In genomic region chr3:36137560-36137959, GRCm38 (mm10) we compare ENCODE assay signal across 9 mouse cellular contexts. TPM values are rescaled to one million over a fixed set of nuclear protein-coding genes. Genes with fewer than 3 reads are reported as not detected.
DNase-seq lines count a peak whose midpoint lies in the region; ATAC-seq and TF ChIP-seq lines count a peak whose summit lies in the region.
"Had no signal": no experiment of that assay in that cellular context is flagged by ENCODE, and none has a peak within 500 bp of the region (broad histone marks: within the 10 kb centered on the region; RNA-seq: fewer than 3 reads in every experiment).

No protein-coding gene starts in this region.

- no peak for TF ChIP-seq POLR2A in brain, embryonic 14.5 days (IDR thresholded peaks at IDR 0.05; ENCODE audit: borderline replicate concordance, extremely low read depth, insufficient read depth, insufficient read length, poor library complexity, severe bottlenecking)

- peak; percentile 21 for DNase-seq in kidney, postnatal 10 days
- DNase-seq in brain, embryonic 14.5 days (ENCODE audit: low read depth), result peak; percentile 66
- peak; percentile 31 for DNase-seq in lung, postnatal 25 days (ENCODE audit: low spot score)
- no peak for DNase-seq in cerebellum, adult 18-20 months
- DNase-seq in frontal cortex, postnatal 25 days (ENCODE audit: low spot score in 2 of 2), result no peak

- H3K4me1 ChIP-seq in kidney, embryonic 16.5 days (ENCODE audit: insufficient read depth, low read length), result no peaks in the 10 kb centered on the region
- H3K4me1 ChIP-seq in E14TG2a.4 (replicated peaks; ENCODE audit: low read depth, low read length), result no peaks in the 10 kb centered on the region
- no peaks in the 10 kb centered on the region for H3K4me1 ChIP-seq in forebrain, embryonic 16.5 days (replicated peaks; ENCODE audit: control insufficient read depth, insufficient read depth, low read length)

- peak; percentile 46 for TF ChIP-seq CTCF in E14TG2a.4 (conservative IDR thresholded peaks at IDR 0.05; ENCODE audit: low read length)
- no peak; the same call in 1 of the 2 replicates for TF ChIP-seq CTCF in brain, embryonic 14.5 days (IDR thresholded peaks at IDR 0.05; ENCODE audit: borderline replicate concordance, extremely low read depth, insufficient read depth, insufficient read length)

- no peak overlapping the region for H3K4me3 ChIP-seq in kidney, embryonic 16.5 days (ENCODE audit: low read length)
- H3K4me3 ChIP-seq in E14TG2a.4 (replicated peaks; ENCODE audit: low read length), result no peak overlapping the region
- H3K4me3 ChIP-seq in forebrain, embryonic 16.5 days (replicated peaks; ENCODE audit: low read length), result no peak overlapping the region
- H3K4me3 ChIP-seq: myocyte had no signal

- WGBS in kidney, embryonic 16.5 days, result 39% methylated on average over 2 of the region's 2 CpGs
- WGBS in forebrain, embryonic 16.5 days, result 38% methylated on average over 2 of the region's 2 CpGs

- no peaks in the 10 kb centered on the region for H3K27me3 ChIP-seq in kidney, embryonic 16.5 days (ENCODE audit: insufficient read depth, low read length)
- no peaks in the 10 kb centered on the region; the same call in 1 of the 2 replicates for H3K27me3 ChIP-seq in E14TG2a.4 (ENCODE audit: insufficient read depth, low read length)
- no peaks in the 10 kb centered on the region for H3K27me3 ChIP-seq in forebrain, embryonic 16.5 days (replicated peaks; ENCODE audit: control insufficient read depth, insufficient read depth, low read length)

- H3K4me2 ChIP-seq in kidney, embryonic 16.5 days (replicated peaks; ENCODE audit: low read depth, low read length), result no peak overlapping the region
- no peak overlapping the region for H3K4me2 ChIP-seq in forebrain, embryonic 16.5 days (ENCODE audit: low read length)

- H3K9ac ChIP-seq in kidney, embryonic 16.5 days (replicated peaks; ENCODE audit: low read length), result no peak overlapping the region
- no peak overlapping the region for H3K9ac ChIP-seq in forebrain, embryonic 16.5 days (replicated peaks; ENCODE audit: low read depth, low read length)

- no peak overlapping the region for H3K27ac ChIP-seq in kidney, embryonic 16.5 days (ENCODE audit: low read length)
- H3K27ac ChIP-seq in forebrain, embryonic 16.5 days (ENCODE audit: low read length), result no peak overlapping the region

- H3K9me3 ChIP-seq in kidney, embryonic 16.5 days (ENCODE audit: low read length), result no peaks in the 10 kb centered on the region
- H3K9me3 ChIP-seq in E14TG2a.4 (ENCODE audit: low read length), result peaks cover 35% of the 10 kb centered on the region
- no peaks in the 10 kb centered on the region for H3K9me3 ChIP-seq in forebrain, embryonic 16.5 days (ENCODE audit: control insufficient read depth, low read length)

- no peak for ATAC-seq in kidney, embryonic 16.5 days (ENCODE audit: low FRiP score, low TSS enrichment)
- ATAC-seq in forebrain, embryonic 16.5 days, result no peak

- no peaks in the 10 kb centered on the region for H3K36me3 ChIP-seq in kidney, embryonic 16.5 days (ENCODE audit: insufficient read depth, low read length)
- no peaks in the 10 kb centered on the region for H3K36me3 ChIP-seq in E14TG2a.4 (ENCODE audit: insufficient read depth, low read length)
- H3K36me3 ChIP-seq in forebrain, embryonic 16.5 days (ENCODE audit: control insufficient read depth, insufficient read depth), result no peaks in the 10 kb centered on the region

RNA-seq across cellular contexts. Expression of gene D3Ertd254e, which starts 13.3 kb away (rescaled TPM):
- 8.2 and 9.6 TPM in 2 replicates for polyA plus RNA-seq in kidney, embryonic 16.5 days (2015; fragmentation: Nextera tagmentation; extraction: Ambion mirVana)
- 3.9 and 7.5 TPM in 2 replicates for polyA plus RNA-seq in brain, embryonic 14.5 days (2012; rRNA removed)
- 14.8 and 15.1 TPM in 2 replicates for polyA plus RNA-seq in forebrain, embryonic 16.5 days (2015; fragmentation: Nextera tagmentation; extraction: Ambion mirVana)

Comparison
In these comparisons a context has a peak if more than half of its experiments do, and no peak if none do; other contexts are left out.
1. DNase-seq: peak in kidney, postnatal 10 days (single experiment), brain, embryonic 14.5 days (single experiment) and lung, postnatal 25 days (single experiment); none in cerebellum, adult 18-20 months (0 of 2) and frontal cortex, postnatal 25 days (0 of 2).